Comparison of ENCODE assay signal across 8 mouse cellular contexts in genomic region chr19:8742176-8742575, GRCm38 (mm10). TPM values are rescaled to one million over a fixed set of nuclear protein-coding genes. Genes with fewer than 3 reads are reported as not detected.
A peak's percentile ranks its signal among the peaks of the same experiment; 100 is the strongest.
DNase-seq lines count a peak whose midpoint lies in the region; ATAC-seq lines count a peak whose summit lies in the region.

No protein-coding gene starts in this region.

- DNase-seq in adrenal gland, postnatal 10 days, result peak; percentile 21
- no peak for DNase-seq in adrenal gland, adult 8-10 months
- DNase-seq in neural tube, embryonic 11.5 days (ENCODE audit: low spot score), result no peak
- DNase-seq in neural tube, embryonic 10.5 days (ENCODE audit: extremely low spot score, low spot score), result no peak
- DNase-seq in layer of hippocampus, adult 11-12 months (ENCODE audit: low spot score), result no peak
- no peak for DNase-seq in left cerebral cortex, adult 8-10 months (ENCODE audit: low spot score in 2 of 2)

- WGBS in neural tube, embryonic 11.5 days, result 17% methylated on average over 14 of the region's 14 CpGs
- 9% methylated on average over 14 of the region's 14 CpGs for WGBS in intestine, embryonic 16.5 days
- 20% methylated on average over 14 of the region's 14 CpGs for WGBS in neural tube, embryonic 13.5 days

- no peak for ATAC-seq in neural tube, embryonic 11.5 days (ENCODE audit: insufficient read depth, low FRiP score, low TSS enrichment)
- no peak for ATAC-seq in intestine, embryonic 16.5 days
- ATAC-seq in neural tube, embryonic 13.5 days (ENCODE audit: low read depth), result no peak

- 0 out of 2 replicates have a peak overlapping the region, but pooled peaks have one; percentile 36 for H3K27ac ChIP-seq in neural tube, embryonic 11.5 days (ENCODE audit: low read depth, low read length)
- peak overlapping the region; percentile 98 for H3K27ac ChIP-seq in intestine, embryonic 16.5 days (ENCODE audit: low read length)
- H3K27ac ChIP-seq in neural tube, embryonic 13.5 days (replicated peaks), result peak overlapping the region; percentile 94

- H3K4me1 ChIP-seq in neural tube, embryonic 11.5 days (ENCODE audit: control insufficient read depth, insufficient read depth, low read length), result peaks cover 9% of the 10 kb centered on the region; the same call in 1 of the 2 replicates
- H3K4me1 ChIP-seq in intestine, embryonic 16.5 days (ENCODE audit: control insufficient read depth, insufficient read depth, low read length), result peaks cover 17% of the 10 kb centered on the region
- peaks cover 24% of the 10 kb centered on the region for H3K4me1 ChIP-seq in neural tube, embryonic 13.5 days (replicated peaks)

- H3K4me2 ChIP-seq in neural tube, embryonic 11.5 days (ENCODE audit: low read depth), result peak overlapping the region; percentile 96
- H3K4me2 ChIP-seq in intestine, embryonic 16.5 days (ENCODE audit: low read depth, low read length), result peak overlapping the region; percentile 94
- peak overlapping the region; percentile 80 for H3K4me2 ChIP-seq in neural tube, embryonic 13.5 days

- H3K36me3 ChIP-seq in neural tube, embryonic 11.5 days (ENCODE audit: control insufficient read depth, insufficient read depth, low read length), result peaks cover 4% of the 10 kb centered on the region
- H3K36me3 ChIP-seq in intestine, embryonic 16.5 days (ENCODE audit: control insufficient read depth, insufficient read depth, low read length), result peaks cover 7% of the 10 kb centered on the region
- H3K36me3 ChIP-seq in neural tube, embryonic 13.5 days, result peaks cover 78% of the 10 kb centered on the region

- peak overlapping the region; percentile 78 for H3K4me3 ChIP-seq in neural tube, embryonic 11.5 days (ENCODE audit: low read depth, low read length)
- peak overlapping the region; percentile 96 for H3K4me3 ChIP-seq in intestine, embryonic 16.5 days (ENCODE audit: low read length)
- peak overlapping the region; percentile 72 for H3K4me3 ChIP-seq in neural tube, embryonic 13.5 days

- H3K9me3 ChIP-seq in neural tube, embryonic 11.5 days (ENCODE audit: control insufficient read depth, low read length), result no peaks in the 10 kb centered on the region
- H3K9me3 ChIP-seq in intestine, embryonic 16.5 days (ENCODE audit: control insufficient read depth, low read length), result no peaks in the 10 kb centered on the region
- no peaks in the 10 kb centered on the region for H3K9me3 ChIP-seq in neural tube, embryonic 13.5 days

- no peaks in the 10 kb centered on the region for H3K27me3 ChIP-seq in neural tube, embryonic 11.5 days (ENCODE audit: control insufficient read depth, insufficient read depth, low read length)
- no peaks in the 10 kb centered on the region for H3K27me3 ChIP-seq in intestine, embryonic 16.5 days (replicated peaks; ENCODE audit: control insufficient read depth, insufficient read depth, low read length)
- H3K27me3 ChIP-seq in neural tube, embryonic 13.5 days, result no peaks in the 10 kb centered on the region

- peak overlapping the region; percentile 85 for H3K9ac ChIP-seq in neural tube, embryonic 11.5 days (ENCODE audit: low read length)
- H3K9ac ChIP-seq in intestine, embryonic 16.5 days (ENCODE audit: low read depth, low read length), result peak overlapping the region; percentile 93
- H3K9ac ChIP-seq in neural tube, embryonic 13.5 days, result peak overlapping the region; percentile 88

RNA-seq across cellular contexts. Expression of gene Stx5a, which starts 1.0 kb away (rescaled TPM):
- total RNA-seq in adrenal gland, postnatal 10 days (2021), result 10 to 100 TPM; 73.8 to 75.8 TPM
- 100 to 1,000 TPM in 3 of 4 experiments, 10 to 100 TPM in 1; 90.9 to 138 (median 118) TPM for total RNA-seq in adrenal gland, adult 8-10 months (2022)
- polyA plus RNA-seq in neural tube, embryonic 11.5 days (2014; fragmentation: Nextera tagmentation; extraction: Ambion mirVana), result 97.6 and 103 TPM in 2 replicates
- polyA plus RNA-seq in intestine, embryonic 16.5 days (2015; fragmentation: Nextera tagmentation; extraction: Ambion mirVana), result 120 and 124 TPM in 2 replicates
- 124 and 127 TPM in 2 replicates for polyA plus RNA-seq in neural tube, embryonic 13.5 days (2015; fragmentation: Nextera tagmentation; extraction: Ambion mirVana)
- 10 to 100 TPM; 59.6 to 66.4 (median 65.6) TPM for total RNA-seq in left cerebral cortex, adult 8-10 months (2022)

RNA-seq across cellular contexts. Expression of gene 1700092M07Rik, which starts 1.7 kb away (rescaled TPM):
- total RNA-seq in adrenal gland, postnatal 10 days (2021), result 1 to 10 TPM; 1.3 to 3.1 TPM
- 1 to 10 TPM in 3 of 4 experiments, under 1 TPM in 1; 0.64 to 4.4 (median 1.8) TPM for total RNA-seq in adrenal gland, adult 8-10 months (2022)
- 1.4 and 2.1 TPM in 2 replicates for polyA plus RNA-seq in neural tube, embryonic 11.5 days (2014; fragmentation: Nextera tagmentation; extraction: Ambion mirVana)
- polyA plus RNA-seq in intestine, embryonic 16.5 days (2015; fragmentation: Nextera tagmentation; extraction: Ambion mirVana), result 0.91 and 1.6 TPM in 2 replicates
- 1.6 and 2.4 TPM in 2 replicates for polyA plus RNA-seq in neural tube, embryonic 13.5 days (2015; fragmentation: Nextera tagmentation; extraction: Ambion mirVana)
- total RNA-seq in left cerebral cortex, adult 8-10 months (2022), result 1 to 10 TPM in 2 of 4 experiments, not detected in 2; 1.4 to 2.0 TPM

RNA-seq across cellular contexts. Expression of gene Wdr74, which starts 6.5 kb away (rescaled TPM):
- 10 to 100 TPM; 51.1 to 58.8 TPM for total RNA-seq in adrenal gland, postnatal 10 days (2021)
- 10 to 100 TPM; 49.1 to 60.4 (median 53.3) TPM for total RNA-seq in adrenal gland, adult 8-10 months (2022)
- 87.8 and 92.8 TPM in 2 replicates for polyA plus RNA-seq in neural tube, embryonic 11.5 days (2014; fragmentation: Nextera tagmentation; extraction: Ambion mirVana)
- polyA plus RNA-seq in intestine, embryonic 16.5 days (2015; fragmentation: Nextera tagmentation; extraction: Ambion mirVana), result 78.1 and 88.7 TPM in 2 replicates
- polyA plus RNA-seq in neural tube, embryonic 13.5 days (2015; fragmentation: Nextera tagmentation; extraction: Ambion mirVana), result 84.4 and 87.8 TPM in 2 replicates
- total RNA-seq in left cerebral cortex, adult 8-10 months (2022), result 10 to 100 TPM; 43.0 to 47.5 (median 45.1) TPM

RNA-seq across cellular contexts. Expression of gene Nxf1, which starts 14.7 kb away (rescaled TPM):
- 100 to 1,000 TPM in 1 of 2 experiments, 10 to 100 TPM in 1; 88.6 to 107 TPM for total RNA-seq in adrenal gland, postnatal 10 days (2021)
- total RNA-seq in adrenal gland, adult 8-10 months (2022), result 100 to 1,000 TPM; 102 to 164 (median 148) TPM
- 243 and 245 TPM in 2 replicates for polyA plus RNA-seq in neural tube, embryonic 11.5 days (2014; fragmentation: Nextera tagmentation; extraction: Ambion mirVana)
- polyA plus RNA-seq in intestine, embryonic 16.5 days (2015; fragmentation: Nextera tagmentation; extraction: Ambion mirVana), result 133 and 137 TPM in 2 replicates
- 161 and 192 TPM in 2 replicates for polyA plus RNA-seq in neural tube, embryonic 13.5 days (2015; fragmentation: Nextera tagmentation; extraction: Ambion mirVana)
- total RNA-seq in left cerebral cortex, adult 8-10 months (2022), result 10 to 100 TPM; 77.1 to 88.0 (median 80.2) TPM

RNA-seq across cellular contexts. Expression of gene Slc3a2, which starts 19.0 kb away (rescaled TPM):
- 100 to 1,000 TPM in 1 of 2 experiments, 10 to 100 TPM in 1; 97.4 to 178 TPM for total RNA-seq in adrenal gland, postnatal 10 days (2021)
- total RNA-seq in adrenal gland, adult 8-10 months (2022), result 100 to 1,000 TPM; 210 to 266 (median 246) TPM
- polyA plus RNA-seq in neural tube, embryonic 11.5 days (2014; fragmentation: Nextera tagmentation; extraction: Ambion mirVana), result 132 and 135 TPM in 2 replicates
- polyA plus RNA-seq in intestine, embryonic 16.5 days (2015; fragmentation: Nextera tagmentation; extraction: Ambion mirVana), result 211 and 225 TPM in 2 replicates
- polyA plus RNA-seq in neural tube, embryonic 13.5 days (2015; fragmentation: Nextera tagmentation; extraction: Ambion mirVana), result 149 and 155 TPM in 2 replicates
- 100 to 1,000 TPM; 147 to 155 (median 150) TPM for total RNA-seq in left cerebral cortex, adult 8-10 months (2022)

Comparison
In these comparisons a context has a peak if more than half of its experiments do, and no peak if none do; other contexts are left out.
1. H3K27ac ChIP-seq: peak in every context shown above with its lines; median percentile 98 in intestine, embryonic 16.5 days; 94 in neural tube, embryonic 13.5 days; 36 in neural tube, embryonic 11.5 days.